Mouse (Mus musculus) CH12.LX (cell line): ENCODE data around the gene Exog. TPM values are rescaled to one million over a fixed set of nuclear protein-coding genes. Genes with fewer than 3 reads are reported as not detected.

ENCODE experiments used
- DNase-seq: peaks from one replicate; pipeline ENCODE4 v3.0.0-alpha.2; 2013; ENCODE audit errors: extremely low read depth
- H3K27ac ChIP-seq: 2 replicates; pipeline ENCODE4 v1.5.1; 2012; ENCODE audit warnings: low read depth, mild to moderate bottlenecking, control low read depth, moderate library complexity; ENCODE audit not compliant: insufficient read depth
- H3K27me3 ChIP-seq: replicated peaks from 2 replicates; pipeline ENCODE3; 2012; ENCODE audit warnings: inconsistent platforms
- H3K36me3 ChIP-seq, 2 experiments: replicated peaks in 1 of 2; 2 replicates each; pipeline versions ENCODE3 to v1.6.1; 2012; ENCODE audit warnings: inconsistent platforms in 1 of 2, low read length in 1 of 2, mild to moderate bottlenecking in 1 of 2, mixed read lengths in 1 of 2, moderate library complexity in 1 of 2; ENCODE audit not compliant: control insufficient read depth in 1 of 2, insufficient read depth in 1 of 2
- H3K4me1 ChIP-seq, 2 experiments: 2 replicates each; pipeline ENCODE4 v1.6.1; 2012; ENCODE audit warnings: inconsistent platforms in 1 of 2, moderate library complexity in 1 of 2; ENCODE audit not compliant: insufficient read depth in 2 of 2, control insufficient read depth in 1 of 2
- H3K4me2 ChIP-seq: 2 replicates; pipeline ENCODE4 v1.6.1; 2012; ENCODE audit warnings: low read depth, mild to moderate bottlenecking, control low read depth; ENCODE audit not compliant: poor library complexity, insufficient read depth, severe bottlenecking
- H3K4me3 ChIP-seq, 3 experiments: fragments of 150-350 bp in 1 of 3; sonication (generic) in 1 of 3; replicated peaks in 1 of 3; 2 replicates each; pipeline versions ENCODE3 to v1.5.1; 2011 to 2012; ENCODE audit warnings: low read depth in 2 of 3, low read length in 2 of 3, mild to moderate bottlenecking in 2 of 3, moderate library complexity in 2 of 3, control low read depth in 1 of 3, improper control_type of control experiment in 1 of 3, inconsistent platforms in 1 of 3, mixed read lengths in 1 of 3; ENCODE audit not compliant: poor library complexity in 1 of 3
- H3K79me2 ChIP-seq: replicated peaks from 2 replicates; pipeline ENCODE4 v1.6.1; 2012; ENCODE audit warnings: mild to moderate bottlenecking, moderate library complexity; ENCODE audit not compliant: control insufficient read depth, poor library complexity, insufficient read depth, severe bottlenecking; ENCODE audit errors: extremely low read depth
- H3K9ac ChIP-seq: 2 replicates; pipeline ENCODE4 v1.6.1; 2012; ENCODE audit warnings: low read depth, mild to moderate bottlenecking, control low read depth, moderate library complexity; ENCODE audit not compliant: insufficient read depth
- H3K9me3 ChIP-seq: replicated peaks from 2 replicates; pipeline ENCODE3; 2012; ENCODE audit warnings: low read length, inconsistent platforms, mixed read lengths
- BHLHE40 ChIP-seq: IDR thresholded peaks from 2 replicates; pipeline ENCODE4 v1.6.1; 2011; ENCODE audit warnings: mild to moderate bottlenecking, low read depth, low read length, improper control_type of control experiment
- CHD1 ChIP-seq: IDR thresholded peaks from 2 replicates; pipeline ENCODE4 v1.6.1; 2012; ENCODE audit warnings: low read depth, low read length, improper control_type of control experiment, inconsistent platforms
- CHD2 ChIP-seq: IDR thresholded peaks from 2 replicates; pipeline ENCODE4 v1.6.1; 2011; ENCODE audit warnings: low read length, improper control_type of control experiment
- CTCF ChIP-seq, 2 experiments: IDR thresholded peaks in 1 of 2; conservative IDR thresholded peaks in 1 of 2; 2 replicates each; pipeline ENCODE4 v1.5.1; 2011 to 2012; ENCODE audit warnings: low read depth in 2 of 2, low read length in 2 of 2, improper control_type of control experiment in 1 of 2, inconsistent platforms in 1 of 2, mild to moderate bottlenecking in 1 of 2, moderate library complexity in 1 of 2
- ELF1 ChIP-seq: IDR thresholded peaks from 2 replicates; pipeline ENCODE4 v1.6.1; 2014; ENCODE audit warnings: low read depth, mild to moderate bottlenecking, inconsistent platforms, low read length, improper control_type of control experiment
- GABPA ChIP-seq: IDR thresholded peaks from 2 replicates; pipeline ENCODE4 v1.6.1; 2012; ENCODE audit warnings: low read depth, low read length, improper control_type of control experiment, inconsistent platforms; ENCODE audit not compliant: insufficient replicate concordance
- HCFC1 ChIP-seq: IDR thresholded peaks from 2 replicates; pipeline ENCODE4 v1.6.1; 2012; ENCODE audit warnings: low read depth, mild to moderate bottlenecking, inconsistent platforms, low read length, improper control_type of control experiment
- IRF4 ChIP-seq: IDR thresholded peaks from 2 replicates; pipeline ENCODE4 v1.6.1; 2014; ENCODE audit warnings: low read depth, mild to moderate bottlenecking, inconsistent platforms, low read length, improper control_type of control experiment
- JUN ChIP-seq: IDR thresholded peaks from 2 replicates; pipeline ENCODE4 v1.6.1; 2011; ENCODE audit warnings: low read depth, mild to moderate bottlenecking, low read length, improper control_type of control experiment, moderate library complexity; ENCODE audit not compliant: insufficient read depth
- KAT2A ChIP-seq: IDR thresholded peaks from 2 replicates; pipeline ENCODE4 v1.6.1; 2012; ENCODE audit warnings: low read length, improper control_type of control experiment, inconsistent platforms; ENCODE audit not compliant: insufficient replicate concordance
- MAFK ChIP-seq: IDR thresholded peaks from 2 replicates; pipeline ENCODE4 v1.6.1; 2011; ENCODE audit warnings: low read length, improper control_type of control experiment; ENCODE audit not compliant: insufficient replicate concordance
- MAX ChIP-seq: IDR thresholded peaks from 2 replicates; pipeline ENCODE4 v1.6.1; 2011; ENCODE audit warnings: low read length, improper control_type of control experiment
- MAZ ChIP-seq: IDR thresholded peaks from 2 replicates; pipeline ENCODE4 v1.6.1; 2012; ENCODE audit warnings: low read depth, mild to moderate bottlenecking, inconsistent platforms, low read length, improper control_type of control experiment, moderate library complexity
- MXI1 ChIP-seq: IDR thresholded peaks from 2 replicates; pipeline ENCODE4 v1.6.1; 2011; ENCODE audit warnings: mild to moderate bottlenecking, low read depth, low read length, improper control_type of control experiment
- MYC ChIP-seq: IDR thresholded peaks from 2 replicates; pipeline ENCODE4 v1.6.1; 2011; ENCODE audit warnings: low read depth, mild to moderate bottlenecking, improper control_type of control experiment, low read length
- NELFE ChIP-seq: IDR thresholded peaks from 2 replicates; pipeline ENCODE4 v1.6.1; 2011; ENCODE audit warnings: low read depth, low read length, improper control_type of control experiment
- NRF1 ChIP-seq: IDR thresholded peaks from 2 replicates; pipeline ENCODE4 v1.6.1; 2014; ENCODE audit warnings: low read depth, mild to moderate bottlenecking, inconsistent platforms, low read length, improper control_type of control experiment, moderate library complexity
- PAX5 ChIP-seq: IDR thresholded peaks from 2 replicates; pipeline ENCODE4 v1.6.1; 2012; ENCODE audit warnings: low read length, inconsistent platforms, mixed read lengths
- POLR2A ChIP-seq: IDR thresholded peaks from 2 replicates; pipeline ENCODE4 v1.6.1; 2011; ENCODE audit warnings: low read depth, mild to moderate bottlenecking, improper control_type of control experiment, low read length
- POLR2AphosphoS2 ChIP-seq: IDR thresholded peaks from 2 replicates; pipeline ENCODE4 v1.6.1; 2011; ENCODE audit warnings: low read depth, low read length, improper control_type of control experiment
- RAD21 ChIP-seq: IDR thresholded peaks from 2 replicates; pipeline ENCODE4 v1.6.1; 2011; ENCODE audit warnings: low read depth, mild to moderate bottlenecking, low read length, improper control_type of control experiment, moderate library complexity
- RCOR1 ChIP-seq: conservative IDR thresholded peaks from 2 replicates; pipeline ENCODE4 v1.6.1; 2012; ENCODE audit warnings: low read depth, mild to moderate bottlenecking, inconsistent platforms, low read length, improper control_type of control experiment
- TCF12 ChIP-seq: IDR thresholded peaks from 2 replicates; pipeline ENCODE4 v1.6.1; 2014; ENCODE audit warnings: low read depth, mild to moderate bottlenecking, inconsistent platforms, low read length, improper control_type of control experiment
- USF1 ChIP-seq: IDR thresholded peaks from 2 replicates; pipeline ENCODE4 v1.6.1; 2014; ENCODE audit warnings: low read depth, mild to moderate bottlenecking, inconsistent platforms, low read length, improper control_type of control experiment
- ZNF384 ChIP-seq: IDR thresholded peaks from 2 replicates; pipeline ENCODE4 v1.6.1; 2012; ENCODE audit warnings: low read depth, low read length, improper control_type of control experiment, inconsistent platforms
- dilution Hi-C: fragments of 300-500 bp; cut with MboI; formaldehyde crosslinking; loops from 2 replicates; pipeline ENCODE4 v1.14.3; 2020; ENCODE audit warnings: low sequenced_read_pairs; ENCODE audit not compliant: extremely low pct_unique_long_range_greater_than_20kb, extremely low pct_ligation_motif_present
- in situ Hi-C: fragments of 300-500 bp; cut with MboI; formaldehyde crosslinking; loops from 3 replicates; pipeline ENCODE4 v1.14.3; 2019; ENCODE audit warnings: low sequenced_read_pairs, low pct_ligation_motif_present, low pct_unique_long_range_greater_than_20kb, mixed read lengths
- polyA plus RNA-seq: library from polyadenylated mRNA; unstranded; fragments of >175 nt; gene quantifications from 2 replicates; pipeline ENCODE4 v1.2.1, GENCODE M21; 2012; ENCODE audit warnings: low read depth; ENCODE audit not compliant: insufficient read length
- total RNA-seq, 2 experiments: library from RNA; depleted of rRNA; stranded (reverse); fragments of 300-350 nt in 1 of 2; fragments of >200 nt in 1 of 2; gene quantifications; 2 replicates each; pipeline ENCODE4 v1.2.3; 2012 to 2014

The Exog gene
- total and polyA plus RNA-seq, 3 experiments: 6.6 to 8.8 (median 7.1) TPM

DNA sequence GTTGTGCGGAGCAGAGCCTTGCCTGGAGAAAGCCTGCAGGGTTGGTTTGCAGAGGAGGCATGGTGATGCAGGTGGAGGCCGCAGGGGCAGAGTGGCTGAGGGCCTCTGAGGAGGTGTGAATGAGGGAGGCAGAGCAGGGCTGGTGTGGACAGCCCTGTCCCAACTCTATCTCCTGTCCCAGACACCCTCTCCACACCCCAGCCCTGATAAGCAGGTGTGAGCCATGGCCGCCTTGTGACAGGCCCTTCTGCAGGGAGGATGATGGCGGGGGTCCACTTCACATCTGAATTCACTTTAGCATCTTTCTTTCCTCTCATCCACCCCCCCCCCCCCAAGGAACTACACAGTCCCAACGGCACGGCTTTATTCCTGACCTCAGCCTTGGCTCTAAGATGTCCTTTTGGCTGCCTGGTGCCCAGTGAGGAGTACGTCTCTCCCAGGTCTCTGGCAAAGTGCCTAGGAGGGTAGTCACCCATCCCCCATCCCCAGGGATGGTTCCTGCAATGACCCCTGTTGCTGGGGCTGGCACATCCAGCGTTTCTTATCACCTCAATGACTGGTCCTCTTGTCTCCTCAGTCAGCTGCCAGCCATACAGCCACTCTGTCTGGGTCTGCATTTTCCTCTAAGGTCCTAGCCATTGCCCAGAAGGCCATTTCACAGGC is 25.1 kb downstream of the Exog start:
- no peaks in the 10 kb centered on the region for H3K27me3 ChIP-seq
- peaks cover 13 to 52% of the 10 kb centered on the region in 2 experiments for H3K36me3 ChIP-seq
- dilution Hi-C loops: no loop called here
- TF ChIP-seq JUN: no peak
- TF ChIP-seq POLR2A: no peak
- TF ChIP-seq IRF4: no peak
- no peak for TF ChIP-seq TCF12
- TF ChIP-seq CHD2: no peak
- no peak for TF ChIP-seq PAX5
- no peak for TF ChIP-seq GABPA
- no peak for TF ChIP-seq MAFK
- no peak for TF ChIP-seq MXI1
- TF ChIP-seq BHLHE40: no peak
- no peak for TF ChIP-seq MAZ
- TF ChIP-seq NELFE: no peak
- TF ChIP-seq POLR2AphosphoS2: no peak
- no peak for TF ChIP-seq RAD21
- no peak for TF ChIP-seq RCOR1
- TF ChIP-seq, all 38 proteins: peak for 0
- Histone ChIP-seq H3K4me2 (no peak overlapping the region), H3K4me3 (no peak overlapping the region), H3K79me2 (no peaks in the 10 kb centered on the region), H3K9me3 (no peaks in the 10 kb centered on the region), H3K9ac (no peak overlapping the region), H3K4me1 (peaks cover 2 to 13% of the 10 kb centered on the region in 2 experiments), H3K27ac (no peak overlapping the region)
- in situ Hi-C loops: loop anchor here (10.0 to 25.0 kb wide), 2 partner anchors 285 to 417 kb away; partner anchors contain the start of gene Wdr48
- DNase-seq: no peak

GRCm38 (mm10) chr9:119472412-119472918 is 27.7 kb downstream of the Exog start:
- Histone ChIP-seq H3K4me1 (peaks cover 2 to 13% of the 10 kb centered on the region in 2 experiments), H3K36me3 (peaks cover 0 to 28% of the 10 kb centered on the region in 2 experiments), H3K4me2 (no peak overlapping the region), H3K4me3 (no peak overlapping the region), H3K9ac (no peak overlapping the region)
- DNase-seq: no peak
- TF ChIP-seq ZNF384 (no peak), NRF1 (no peak), CHD1 (no peak), MAX (no peak), BHLHE40 (no peak), KAT2A (no peak), CTCF (conservative IDR thresholded peaks at IDR 0.05 in 1 of 2, IDR thresholded peaks at IDR 0.05 in 1 of 2; ENCODE audit: low read depth in 2 of 2, low read length in 2 of 2) (no peak), USF1 (no peak), HCFC1 (no peak), MAFK (no peak), MYC (no peak), ELF1 (no peak), IRF4 (no peak)
- TF ChIP-seq, all 38 proteins: peak for 0
- no peak overlapping the region for H3K27ac ChIP-seq
- no peaks in the 10 kb centered on the region for H3K79me2 ChIP-seq
- no peaks in the 10 kb centered on the region for H3K9me3 ChIP-seq
- dilution Hi-C loops: no loop called here
- in situ Hi-C loops: loop anchor here (25.0 kb wide), 1 partner anchor 415 kb away; the partner anchor contains the start of gene Wdr48
- no peaks in the 10 kb centered on the region for H3K27me3 ChIP-seq
